Mouse (Mus musculus): ENCODE measurements around the gene Fam3c. TPM values are rescaled to one million over a fixed set of nuclear protein-coding genes. Genes with fewer than 3 reads are reported as not detected.
A peak's percentile ranks its signal among the peaks of the same experiment; 100 is the strongest.

Gene Fam3c
- 33.7 and 35.2 TPM in 2 replicates for polyA plus RNA-seq (2014; fragmentation: Nextera tagmentation; extraction: Ambion mirVana)

DNA sequence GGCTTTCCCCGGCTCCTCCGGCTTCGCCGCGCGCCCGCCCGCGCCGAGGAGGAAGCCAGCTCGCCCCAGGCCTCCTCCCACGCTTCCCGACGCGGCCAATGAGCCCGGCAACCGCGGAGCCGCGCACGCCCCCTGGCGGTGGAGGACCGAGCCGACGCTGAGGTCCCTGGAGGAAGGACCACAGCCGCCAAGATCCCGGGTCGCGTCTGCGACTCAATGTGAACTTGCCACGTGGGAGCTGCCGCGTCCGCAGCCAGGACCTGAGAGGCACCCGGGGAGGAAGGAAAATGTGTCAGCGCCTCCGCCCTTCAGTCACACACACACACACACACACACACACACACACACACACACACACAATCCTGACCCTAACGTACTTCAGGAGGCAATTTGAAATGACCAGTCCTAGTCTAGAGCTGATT is at the start of gene Fam3c:
Fam3c (minus strand) TSS at position 158 of the 422 bp plus-strand sequence.
- DNase-seq (ENCODE audit: low spot score): peak; percentile 96
- peaks cover 15% of the 10 kb centered on the region for H3K4me1 ChIP-seq (replicated peaks; ENCODE audit: control insufficient read depth, insufficient read depth, low read length)
- ATAC-seq (replicated peaks; ENCODE audit: low FRiP score): peak; percentile 99
- H3K36me3 ChIP-seq (ENCODE audit: control insufficient read depth, insufficient read depth, low read length): no peaks in the 10 kb centered on the region
- no peaks in the 10 kb centered on the region for H3K9me3 ChIP-seq (ENCODE audit: control insufficient read depth, low read length)
- H3K27ac ChIP-seq (ENCODE audit: low read depth, low read length): peak within 1 kb of the TSS; percentile 62
- peak within 1 kb of the TSS; percentile 81 for H3K9ac ChIP-seq (ENCODE audit: low read depth, low read length)
- H3K27me3 ChIP-seq (replicated peaks; ENCODE audit: control insufficient read depth, insufficient read depth, low read length): no peaks in the 10 kb centered on the region
- peak within 1 kb of the TSS; percentile 81 for H3K4me3 ChIP-seq (ENCODE audit: low read depth, low read length)
- H3K4me2 ChIP-seq: peak within 1 kb of the TSS; percentile 81
- 0% methylated on average over 32 of the region's 38 CpGs for WGBS

DNA sequence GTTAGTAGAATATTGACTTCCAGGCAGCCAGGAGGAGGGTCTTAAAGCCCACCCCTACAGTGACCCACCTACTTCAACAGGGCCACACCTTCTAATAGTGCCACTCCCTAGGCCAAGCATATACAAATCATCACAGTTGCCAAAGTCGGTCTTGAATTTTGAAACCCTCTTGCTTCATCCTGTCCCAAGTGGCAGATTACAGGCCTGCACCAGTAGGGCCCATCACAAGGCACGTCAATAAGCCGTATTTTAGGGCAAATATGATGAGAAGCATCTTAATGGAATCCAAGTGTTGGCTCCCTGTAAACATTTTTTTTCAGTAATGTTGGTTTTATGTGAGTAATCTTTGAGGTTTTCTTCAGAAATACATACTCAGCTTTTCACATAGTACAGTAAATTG is 49.0 kb upstream of the Fam3c start:
- Histone ChIP-seq H3K4me2 (no peak overlapping the region), H3K27me3 (replicated peaks; ENCODE audit: control insufficient read depth, insufficient read depth, low read length) (no peaks in the 10 kb centered on the region), H3K4me1 (replicated peaks; ENCODE audit: control insufficient read depth, insufficient read depth, low read length) (no peaks in the 10 kb centered on the region), H3K9ac (ENCODE audit: low read depth, low read length) (no peak overlapping the region), H3K9me3 (ENCODE audit: control insufficient read depth, low read length) (no peaks in the 10 kb centered on the region), H3K27ac (ENCODE audit: low read depth, low read length) (no peak overlapping the region), H3K4me3 (ENCODE audit: low read depth, low read length) (no peak overlapping the region), H3K36me3 (ENCODE audit: control insufficient read depth, insufficient read depth, low read length) (no peaks in the 10 kb centered on the region)
- no peak for DNase-seq (ENCODE audit: low spot score)
- ATAC-seq (replicated peaks; ENCODE audit: low FRiP score): no peak
- WGBS: 68% methylated on average over 3 of the region's 3 CpGs

DNA sequence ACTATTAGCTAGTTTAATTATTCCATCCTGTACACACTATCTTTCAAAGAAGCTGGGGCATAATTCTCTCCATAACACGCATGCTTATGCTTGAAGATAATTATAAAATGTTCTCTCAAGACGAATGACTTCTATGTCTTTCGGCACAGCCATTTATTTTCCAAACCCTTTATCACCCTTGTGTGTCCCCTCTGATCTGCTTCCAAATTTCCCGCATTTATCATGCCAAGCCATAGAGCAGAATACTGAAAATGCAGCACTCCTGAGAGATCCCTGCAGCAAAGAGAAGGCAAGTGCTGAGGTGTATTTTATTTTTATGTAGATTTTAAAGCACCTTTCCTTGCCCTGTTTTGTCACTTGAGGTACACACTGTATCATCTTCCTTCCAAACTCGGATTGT is 47.7 kb upstream of the Fam3c start:
- Histone ChIP-seq H3K36me3 (ENCODE audit: control insufficient read depth, insufficient read depth, low read length) (no peaks in the 10 kb centered on the region), H3K4me1 (replicated peaks; ENCODE audit: control insufficient read depth, insufficient read depth, low read length) (no peaks in the 10 kb centered on the region), H3K4me3 (ENCODE audit: low read depth, low read length) (no peak overlapping the region), H3K9ac (ENCODE audit: low read depth, low read length) (no peak overlapping the region), H3K9me3 (ENCODE audit: control insufficient read depth, low read length) (no peaks in the 10 kb centered on the region), H3K27ac (ENCODE audit: low read depth, low read length) (no peak overlapping the region), H3K4me2 (no peak overlapping the region), H3K27me3 (replicated peaks; ENCODE audit: control insufficient read depth, insufficient read depth, low read length) (no peaks in the 10 kb centered on the region)
- no peak for DNase-seq (ENCODE audit: low spot score)
- no peak for ATAC-seq (replicated peaks; ENCODE audit: low FRiP score)
- WGBS: 78% methylated on average over 5 of the region's 5 CpGs

DNA sequence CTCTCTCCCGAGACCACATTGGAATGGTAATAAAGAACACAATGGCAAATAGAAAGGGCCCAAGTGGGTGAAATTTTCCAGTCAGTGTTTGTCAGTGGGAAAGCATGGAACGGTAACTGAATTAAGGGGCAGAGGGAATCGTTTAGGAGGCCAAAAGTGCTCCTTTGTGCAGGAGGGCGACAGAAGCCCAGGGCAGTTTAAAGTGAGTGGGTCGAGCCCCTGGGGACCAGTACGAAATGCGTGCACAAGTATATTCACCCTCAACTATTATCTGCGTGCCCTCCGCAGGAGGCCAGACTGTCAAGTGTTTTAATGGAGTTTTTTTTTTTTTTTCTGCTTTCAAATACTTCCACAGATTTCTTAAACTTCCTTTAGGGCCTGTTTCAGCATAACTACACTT is 47.3 kb upstream of the Fam3c start:
- H3K4me1 ChIP-seq (replicated peaks; ENCODE audit: control insufficient read depth, insufficient read depth, low read length): no peaks in the 10 kb centered on the region
- no peak overlapping the region for H3K4me2 ChIP-seq
- no peaks in the 10 kb centered on the region for H3K27me3 ChIP-seq (replicated peaks; ENCODE audit: control insufficient read depth, insufficient read depth, low read length)
- 86% methylated on average over 9 of the region's 9 CpGs for WGBS
- no peaks in the 10 kb centered on the region for H3K36me3 ChIP-seq (ENCODE audit: control insufficient read depth, insufficient read depth, low read length)
- H3K4me3 ChIP-seq (ENCODE audit: low read depth, low read length): no peak overlapping the region
- H3K27ac ChIP-seq (ENCODE audit: low read depth, low read length): no peak overlapping the region
- H3K9me3 ChIP-seq (ENCODE audit: control insufficient read depth, low read length): no peaks in the 10 kb centered on the region
- H3K9ac ChIP-seq (ENCODE audit: low read depth, low read length): no peak overlapping the region
- ATAC-seq (replicated peaks; ENCODE audit: low FRiP score) (no peak), DNase-seq (ENCODE audit: low spot score) (no peak)

DNA sequence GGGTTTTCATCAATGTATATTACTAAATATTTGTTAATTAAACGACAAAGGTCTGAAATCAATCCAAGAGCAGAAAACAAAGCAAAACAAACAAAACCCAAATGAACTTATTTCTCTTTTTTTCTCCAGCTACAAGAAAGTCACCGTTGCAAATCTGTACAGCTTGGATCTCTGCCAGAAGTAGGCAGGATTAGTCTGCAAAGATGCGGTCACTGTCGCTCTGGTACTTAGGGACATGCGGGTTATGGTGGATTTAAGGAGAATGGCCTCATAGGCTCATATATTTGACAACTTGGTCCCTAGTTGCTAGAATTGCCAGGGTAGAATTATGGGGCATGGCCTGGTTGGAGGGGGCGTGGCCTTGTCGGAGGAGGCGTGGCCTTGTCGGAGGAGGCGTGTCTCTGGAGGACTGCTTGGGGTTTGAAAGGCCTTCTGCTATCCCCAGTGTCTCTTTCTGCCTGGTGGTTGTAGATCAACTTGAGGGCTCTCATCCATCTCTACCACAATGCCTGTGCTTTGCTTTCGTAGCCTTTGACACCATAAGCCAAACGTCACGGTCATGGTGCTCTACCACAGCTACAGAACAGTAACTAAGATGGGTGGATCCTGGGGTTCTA is 46.6 kb upstream of the Fam3c start:
- 74% methylated on average over 13 of the region's 13 CpGs for WGBS
- H3K27me3 ChIP-seq (replicated peaks; ENCODE audit: control insufficient read depth, insufficient read depth, low read length): no peaks in the 10 kb centered on the region
- no peak overlapping the region for H3K27ac ChIP-seq (ENCODE audit: low read depth, low read length)
- H3K4me1 ChIP-seq (replicated peaks; ENCODE audit: control insufficient read depth, insufficient read depth, low read length): no peaks in the 10 kb centered on the region
- no peak overlapping the region for H3K9ac ChIP-seq (ENCODE audit: low read depth, low read length)
- DNase-seq (ENCODE audit: low spot score) (no peak), ATAC-seq (replicated peaks; ENCODE audit: low FRiP score) (peak; percentile 49; the same call in 1 of the 2 replicates)
- no peaks in the 10 kb centered on the region for H3K9me3 ChIP-seq (ENCODE audit: control insufficient read depth, low read length)
- no peak overlapping the region for H3K4me3 ChIP-seq (ENCODE audit: low read depth, low read length)
- no peak overlapping the region for H3K4me2 ChIP-seq
- H3K36me3 ChIP-seq (ENCODE audit: control insufficient read depth, insufficient read depth, low read length): no peaks in the 10 kb centered on the region

DNA sequence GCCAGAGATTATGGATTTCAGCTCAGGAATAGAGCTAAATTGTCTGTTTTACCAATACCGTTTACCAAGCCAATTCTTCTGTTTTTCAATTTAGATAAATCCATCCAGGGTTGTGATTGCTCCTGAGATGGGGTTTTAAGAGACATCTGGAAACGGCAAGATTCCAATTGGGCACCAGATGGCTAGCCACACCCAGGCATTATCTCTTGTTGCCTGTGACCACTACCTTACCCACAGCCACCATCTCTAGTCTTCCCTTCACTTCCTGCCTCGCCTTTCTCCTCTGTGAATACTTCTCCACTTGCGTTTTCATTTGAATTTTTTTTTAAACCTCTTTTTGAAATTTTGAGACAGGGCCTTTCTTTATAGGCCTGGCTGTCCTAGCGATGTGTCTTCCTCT is 46.0 kb upstream of the Fam3c start:
- H3K36me3 ChIP-seq (ENCODE audit: control insufficient read depth, insufficient read depth, low read length): no peaks in the 10 kb centered on the region
- H3K9me3 ChIP-seq (ENCODE audit: control insufficient read depth, low read length): no peaks in the 10 kb centered on the region
- 52% methylated on average over 5 of the region's 5 CpGs for WGBS
- H3K27me3 ChIP-seq (replicated peaks; ENCODE audit: control insufficient read depth, insufficient read depth, low read length): no peaks in the 10 kb centered on the region
- no peak overlapping the region for H3K9ac ChIP-seq (ENCODE audit: low read depth, low read length)
- no peaks in the 10 kb centered on the region for H3K4me1 ChIP-seq (replicated peaks; ENCODE audit: control insufficient read depth, insufficient read depth, low read length)
- DNase-seq (ENCODE audit: low spot score) (no peak), ATAC-seq (replicated peaks; ENCODE audit: low FRiP score) (no peak)
- H3K4me2 ChIP-seq: no peak overlapping the region
- H3K27ac ChIP-seq (ENCODE audit: low read depth, low read length): no peak overlapping the region
- no peak overlapping the region for H3K4me3 ChIP-seq (ENCODE audit: low read depth, low read length)

DNA sequence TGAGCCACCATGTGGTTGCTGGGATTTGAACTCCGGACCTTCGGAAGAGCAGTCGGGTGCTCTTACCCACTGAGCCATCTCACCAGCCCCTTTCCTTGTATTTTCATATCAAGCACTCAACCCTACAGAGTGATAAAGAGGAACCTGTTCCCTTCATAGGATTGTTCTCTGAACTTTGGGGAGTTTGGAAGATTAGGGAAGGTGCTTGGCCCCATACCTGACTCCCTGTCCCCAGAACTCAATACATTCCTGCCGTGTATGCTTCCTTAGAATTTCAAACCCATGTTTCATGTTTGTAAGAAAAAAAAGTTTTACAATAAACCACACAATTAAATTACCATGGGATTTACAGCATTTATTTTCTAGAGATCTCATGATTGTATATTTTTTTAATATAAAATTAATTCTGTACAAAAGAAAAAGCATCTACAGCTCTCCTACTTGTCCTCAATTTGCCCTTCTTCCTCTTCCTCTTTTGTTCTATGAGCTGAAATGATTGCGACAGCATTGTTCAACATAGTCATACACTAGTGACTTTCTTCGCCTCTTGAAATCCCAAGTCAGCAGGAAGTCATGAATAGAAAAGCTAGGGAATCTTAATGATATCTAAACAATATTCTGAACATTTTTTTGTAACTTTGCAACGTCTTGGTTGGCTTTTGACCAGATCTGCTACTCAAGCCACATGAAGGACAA is 42.2 kb upstream of the Fam3c start:
- no peak overlapping the region for H3K4me2 ChIP-seq
- no peak overlapping the region for H3K27ac ChIP-seq (ENCODE audit: low read depth, low read length)
- H3K9me3 ChIP-seq (ENCODE audit: control insufficient read depth, low read length): no peaks in the 10 kb centered on the region
- 82% methylated on average over 7 of the region's 7 CpGs for WGBS
- DNase-seq (ENCODE audit: low spot score) (no peak), ATAC-seq (replicated peaks; ENCODE audit: low FRiP score) (no peak)
- no peaks in the 10 kb centered on the region for H3K27me3 ChIP-seq (replicated peaks; ENCODE audit: control insufficient read depth, insufficient read depth, low read length)
- no peak overlapping the region for H3K9ac ChIP-seq (ENCODE audit: low read depth, low read length)
- H3K36me3 ChIP-seq (ENCODE audit: control insufficient read depth, insufficient read depth, low read length): no peaks in the 10 kb centered on the region
- H3K4me1 ChIP-seq (replicated peaks; ENCODE audit: control insufficient read depth, insufficient read depth, low read length): no peaks in the 10 kb centered on the region
- H3K4me3 ChIP-seq (ENCODE audit: low read depth, low read length): no peak overlapping the region

DNA sequence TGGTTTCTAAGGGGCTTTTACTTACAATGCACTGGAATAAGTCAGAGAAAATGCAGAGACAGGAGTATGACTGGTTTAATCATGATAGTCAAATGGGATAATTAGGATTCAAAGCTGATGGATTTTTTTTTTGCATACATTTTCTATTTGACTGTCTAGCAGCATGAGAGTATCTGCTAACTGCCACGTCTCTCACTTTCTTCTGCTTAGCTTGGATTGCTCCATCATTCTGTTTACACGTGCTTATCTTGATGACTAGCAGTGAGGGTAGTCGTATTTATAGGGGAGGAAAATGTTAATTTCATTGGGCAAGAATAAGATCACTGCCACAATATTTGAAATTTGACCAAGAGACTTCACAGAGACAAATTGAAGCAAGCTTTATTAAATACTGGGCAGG is 39.2 kb upstream of the Fam3c start:
- H3K4me3 ChIP-seq (ENCODE audit: low read depth, low read length): no peak overlapping the region
- WGBS: 38% methylated on average over 3 of the region's 3 CpGs
- H3K4me1 ChIP-seq (replicated peaks; ENCODE audit: control insufficient read depth, insufficient read depth, low read length): no peaks in the 10 kb centered on the region
- DNase-seq (ENCODE audit: low spot score): no peak
- H3K4me2 ChIP-seq: no peak overlapping the region
- no peak overlapping the region for H3K27ac ChIP-seq (ENCODE audit: low read depth, low read length)
- H3K9ac ChIP-seq (ENCODE audit: low read depth, low read length): no peak overlapping the region
- no peaks in the 10 kb centered on the region for H3K36me3 ChIP-seq (ENCODE audit: control insufficient read depth, insufficient read depth, low read length)
- no peaks in the 10 kb centered on the region for H3K27me3 ChIP-seq (replicated peaks; ENCODE audit: control insufficient read depth, insufficient read depth, low read length)
- ATAC-seq (replicated peaks; ENCODE audit: low FRiP score): no peak
- H3K9me3 ChIP-seq (ENCODE audit: control insufficient read depth, low read length): no peaks in the 10 kb centered on the region

Data from liver, embryonic 11.5 days (tissue).